Mouse (Mus musculus) thymus, postnatal 36 days (tissue): ENCODE results near the gene Cdk14.

Experiments used
- DNase-seq, 2 experiments: peaks; one replicate each; pipeline ENCODE4 v3.0.0; 2022; ENCODE audit warnings: mixed read lengths in 2 of 2

The Cdk14 gene

GRCm38 (mm10) chr5:5305286-5305685, 114.8 kb downstream of the Cdk14 start:
- DNase-seq = no peak

GRCm38 (mm10) chr5:5303102-5303670, 116.9 kb downstream of the Cdk14 start:
- DNase-seq = no peak

- DNase-seq = no peak
Measured at GRCm38 (mm10) chr5:5301571-5302079, 118.5 kb downstream of the Cdk14 start.

GRCm38 (mm10) chr5:5300998-5301397, 119.1 kb downstream of the Cdk14 start:
- DNase-seq = no peak

- no peak for DNase-seq
Measured at GRCm38 (mm10) chr5:5300290-5300689, 119.8 kb downstream of the Cdk14 start.

- DNase-seq = no peak
Measured at GRCm38 (mm10) chr5:5297222-5297621, 122.9 kb downstream of the Cdk14 start.

GRCm38 (mm10) chr5:5296773-5297172, 123.3 kb downstream of the Cdk14 start:
- DNase-seq = no peak

- no peak for DNase-seq
Measured at GRCm38 (mm10) chr5:5292830-5293542, 127.1 kb downstream of the Cdk14 start.

- DNase-seq = no peak
Measured at GRCm38 (mm10) chr5:5291321-5291991, 128.7 kb downstream of the Cdk14 start.

GRCm38 (mm10) chr5:5290714-5291113, 129.4 kb downstream of the Cdk14 start:
- DNase-seq = no peak

GRCm38 (mm10) chr5:5285876-5286275, 134.2 kb downstream of the Cdk14 start:
- no peak for DNase-seq

- no peak for DNase-seq
Measured at GRCm38 (mm10) chr5:5284531-5284930, 135.6 kb downstream of the Cdk14 start.

- DNase-seq = no peak
Measured at GRCm38 (mm10) chr5:5283756-5284430, 136.2 kb downstream of the Cdk14 start.

- no peak for DNase-seq
Measured at GRCm38 (mm10) chr5:5282425-5282824, 137.7 kb downstream of the Cdk14 start.

GRCm38 (mm10) chr5:5275321-5275720, 144.8 kb downstream of the Cdk14 start:
- no peak for DNase-seq

- DNase-seq = no peak
Measured at GRCm38 (mm10) chr5:5274318-5274717, 145.8 kb downstream of the Cdk14 start.

GRCm38 (mm10) chr5:5266787-5267126, 153.4 kb downstream of the Cdk14 start:
- no peak for DNase-seq

GRCm38 (mm10) chr5:5265861-5266786, 154.0 kb downstream of the Cdk14 start:
- no peak for DNase-seq

GRCm38 (mm10) chr5:5265401-5265841, 154.7 kb downstream of the Cdk14 start:
- DNase-seq = no peak

- DNase-seq = no peak
Measured at GRCm38 (mm10) chr5:5264712-5265111, 155.4 kb downstream of the Cdk14 start.

GRCm38 (mm10) chr5:5261725-5262296, 158.3 kb downstream of the Cdk14 start:
- DNase-seq = no peak
